Mouse (Mus musculus): ENCODE data around the gene Cracr2b.

DNA sequence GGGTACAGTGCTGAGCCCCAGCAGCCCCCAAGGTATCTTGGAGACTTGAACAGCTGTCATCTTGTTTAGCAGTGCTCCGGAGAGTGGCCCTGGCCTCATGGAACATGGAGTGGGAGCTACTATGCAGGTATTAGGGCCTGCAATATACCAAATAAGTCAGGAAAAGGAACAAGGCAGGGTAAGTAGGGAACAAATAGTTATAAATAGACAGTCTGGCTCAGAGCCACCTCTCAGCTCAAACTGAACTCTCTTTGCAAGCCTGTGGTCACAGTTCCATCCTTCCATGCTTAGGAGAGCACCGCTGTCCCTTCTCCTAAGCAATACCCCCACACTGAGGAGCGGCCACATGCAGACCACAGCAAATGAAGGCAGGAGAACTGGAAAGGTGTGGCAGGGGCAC, 36.7 kb downstream of the Cracr2b start:
- TF ChIP-seq EP300 (IDR thresholded peaks at IDR 0.05; ENCODE audit: low read depth) (no peak), CTCF (IDR thresholded peaks at IDR 0.05; ENCODE audit: low read depth) (no peak)
